Mouse (Mus musculus): ENCODE results near the gene Fcgrt.
A peak's percentile ranks its signal among the peaks of the same experiment; 100 is the strongest.
"Not testable (repeated sequence)": the region's sequence is repeated elsewhere in the genome, so short reads cannot be mapped to it uniquely, and the experiment has no call there.

Fcgrt gene

DNA sequence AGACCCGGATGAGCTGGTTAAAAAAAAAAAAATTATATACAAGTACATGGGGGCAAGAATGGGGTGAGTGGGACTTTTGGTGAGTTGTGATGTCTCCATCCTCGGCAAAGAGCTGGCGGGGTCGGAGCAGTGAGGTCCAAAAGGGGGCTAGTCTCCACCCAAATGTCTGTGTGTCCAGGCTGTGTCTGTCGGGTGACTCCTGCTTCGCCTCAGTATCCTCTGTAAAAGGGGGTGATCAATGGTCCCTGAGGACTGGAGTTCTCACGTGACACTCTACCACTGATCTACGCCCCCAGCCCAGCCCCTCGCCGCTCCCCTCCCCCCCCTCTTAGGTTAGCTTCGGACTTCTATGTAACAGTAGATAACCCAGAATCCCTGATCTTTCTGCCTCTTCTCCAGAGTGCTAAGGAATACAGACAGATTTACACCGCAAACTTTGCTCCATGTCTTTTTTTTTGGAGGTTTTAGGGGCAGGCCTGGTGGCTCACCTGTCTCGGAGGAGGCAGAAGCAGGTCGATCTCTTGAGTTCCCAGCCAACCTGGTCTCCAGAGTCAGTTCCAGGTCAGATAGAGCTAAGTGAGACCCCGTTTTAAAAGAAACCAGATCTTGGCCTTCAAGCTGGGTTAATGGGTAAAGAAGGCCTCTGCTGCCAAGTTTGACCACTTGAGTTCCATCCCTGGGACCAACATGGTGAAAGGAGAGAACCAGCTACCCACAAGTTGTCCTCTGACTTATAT is 26.3 kb upstream of the Fcgrt start:
- no peak for DNase-seq (ENCODE audit: low spot score in 2 of 2)

- DNase-seq (ENCODE audit: low spot score in 2 of 2) = peak in 1 of 2 experiments; percentile 60
Measured at GRCm38 (mm10) chr7:45129318-45129717, 25.7 kb upstream of the Fcgrt start.

GRCm38 (mm10) chr7:45128624-45129246 is 25.1 kb upstream of the Fcgrt start, which contains the start of gene Rpl13a:
TSS of gene Rpl13a (minus strand) at chr7:45128761.
- peak; percentile 100 for DNase-seq (ENCODE audit: low spot score in 2 of 2)

DNA sequence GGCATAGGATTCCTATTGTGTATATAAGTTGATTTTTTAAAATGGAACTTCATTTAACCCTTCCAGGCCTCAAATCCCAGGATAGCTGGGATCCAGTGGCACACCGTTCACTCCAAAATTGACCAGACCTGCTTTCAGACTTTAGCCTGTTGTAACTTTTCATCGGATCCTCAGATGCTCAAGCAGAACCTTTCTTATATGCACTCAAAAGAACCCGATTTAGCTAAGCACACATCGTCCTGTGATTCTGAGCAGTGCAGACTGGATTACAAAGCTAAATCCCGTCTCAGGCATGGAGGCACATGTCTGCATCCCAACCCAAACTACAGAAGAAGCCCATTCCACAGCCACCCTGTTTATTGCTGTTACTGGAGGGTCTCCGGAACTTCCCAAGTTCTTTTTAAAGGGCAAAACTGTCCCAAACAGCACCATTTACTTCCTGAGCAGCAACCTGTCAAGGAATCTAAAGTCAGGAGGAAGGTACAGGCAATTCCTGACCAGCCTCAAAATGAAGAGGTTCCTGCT is 24.1 kb upstream of the Fcgrt start:
- no peak for DNase-seq (ENCODE audit: low spot score in 2 of 2)

DNA sequence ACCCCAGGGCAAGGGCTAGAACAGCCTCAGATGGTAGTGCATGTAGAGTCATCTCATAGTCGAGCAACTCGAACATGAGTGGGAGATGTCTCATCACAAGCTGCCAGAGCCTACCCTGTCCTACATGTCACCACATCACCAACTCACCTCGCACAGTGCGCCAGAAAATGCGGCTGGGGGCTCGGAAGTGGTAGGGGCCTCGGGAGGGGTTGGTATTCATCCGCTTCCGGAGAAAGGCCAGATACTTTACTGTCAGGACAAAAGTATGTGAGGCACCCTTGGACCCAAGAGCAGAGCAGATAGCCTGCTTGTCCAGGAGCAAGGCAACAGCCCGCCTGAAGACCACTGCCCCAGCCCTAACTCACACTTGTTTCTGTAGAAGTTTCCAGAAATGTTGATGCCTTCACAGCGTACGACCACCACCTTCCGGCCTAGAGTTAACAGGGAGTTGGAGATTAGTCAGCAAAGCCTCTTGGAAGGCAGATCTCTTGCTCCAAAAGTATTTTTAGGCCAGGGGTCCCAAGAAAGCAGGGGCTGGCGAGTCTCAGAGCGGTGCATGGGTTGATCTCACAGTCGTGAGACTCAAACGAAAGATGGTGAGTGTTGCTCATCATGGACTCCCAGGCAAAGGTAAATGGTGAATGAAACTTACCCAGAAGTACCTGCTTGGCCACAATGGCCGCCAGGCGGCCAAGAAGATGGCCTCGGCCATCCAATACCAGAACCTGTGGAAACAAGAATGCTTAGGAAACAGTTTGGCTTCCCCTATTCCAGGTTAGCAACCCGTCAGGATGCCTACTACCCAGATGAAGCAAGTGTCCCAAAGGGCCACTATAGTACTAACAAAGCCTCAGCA is 23.4 kb upstream of the Fcgrt start:
- no peak for DNase-seq (ENCODE audit: low spot score in 2 of 2)

DNA sequence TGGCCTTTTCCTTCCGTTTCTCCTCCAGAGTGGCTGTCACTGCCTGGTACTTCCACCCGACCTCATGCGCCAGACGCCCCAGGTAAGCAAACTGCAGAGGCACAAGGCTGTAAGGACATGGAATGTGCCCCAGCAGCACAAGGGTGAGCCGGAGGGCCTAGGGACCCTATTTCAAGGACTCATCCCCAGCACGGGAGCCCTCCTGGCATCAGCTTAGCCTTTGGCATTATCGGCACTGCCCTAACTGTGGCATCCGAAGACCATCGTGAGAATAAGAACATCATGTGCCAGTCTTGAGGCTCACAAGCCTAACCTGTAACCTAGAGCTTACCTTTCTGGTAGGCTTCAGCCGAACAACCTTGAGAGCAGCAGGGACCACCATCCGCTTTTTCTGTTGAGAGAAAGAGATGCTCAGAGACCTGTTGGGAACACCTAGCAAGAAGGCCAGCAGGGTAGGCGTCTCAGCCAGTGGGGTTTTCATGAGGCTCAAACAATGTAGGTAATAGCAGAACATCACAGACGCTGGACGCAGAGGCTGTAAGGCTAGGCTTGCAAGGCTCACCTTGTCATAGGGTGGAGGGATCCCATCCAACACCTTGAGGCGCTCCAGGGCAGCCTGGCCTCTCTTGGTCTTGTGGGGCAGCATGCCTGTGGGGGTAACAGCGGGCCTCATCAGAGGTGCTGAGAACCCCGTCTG is 22.6 kb upstream of the Fcgrt start:
- no peak for DNase-seq (ENCODE audit: low spot score in 2 of 2)

DNA sequence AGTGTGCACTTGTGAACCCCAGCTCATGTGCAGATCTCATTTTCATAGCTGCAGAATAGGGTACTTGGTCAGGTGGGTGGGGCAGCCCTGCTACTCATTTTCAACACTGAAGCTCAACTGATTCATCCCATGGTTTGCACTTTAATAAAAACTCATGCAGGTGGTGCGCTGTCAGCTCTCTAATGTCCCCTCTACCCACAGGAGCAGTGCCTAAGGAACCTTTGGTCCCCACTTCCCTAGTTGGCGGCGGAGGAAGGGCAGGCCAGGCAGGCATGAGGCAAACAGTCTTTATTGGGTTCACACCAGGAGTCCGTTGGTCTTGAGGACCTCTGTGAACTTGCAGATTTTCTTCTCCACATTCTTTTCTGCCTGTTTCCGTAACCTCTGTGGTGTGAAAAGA is 22.0 kb upstream of the Fcgrt start:
- DNase-seq (ENCODE audit: low spot score in 2 of 2) = not testable (repeated sequence)

GRCm38 (mm10) chr7:45125144-45125600 is 21.5 kb upstream of the Fcgrt start:
- DNase-seq (ENCODE audit: low spot score in 2 of 2) = no peak

- DNase-seq (ENCODE audit: low spot score in 2 of 2) = peak; percentile 99
Measured at GRCm38 (mm10) chr7:45124224-45125143, 20.8 kb upstream of the Fcgrt start, which contains the start of gene Rps11. TSS of gene Rps11 (minus strand) at chr7:45124439.

DNA sequence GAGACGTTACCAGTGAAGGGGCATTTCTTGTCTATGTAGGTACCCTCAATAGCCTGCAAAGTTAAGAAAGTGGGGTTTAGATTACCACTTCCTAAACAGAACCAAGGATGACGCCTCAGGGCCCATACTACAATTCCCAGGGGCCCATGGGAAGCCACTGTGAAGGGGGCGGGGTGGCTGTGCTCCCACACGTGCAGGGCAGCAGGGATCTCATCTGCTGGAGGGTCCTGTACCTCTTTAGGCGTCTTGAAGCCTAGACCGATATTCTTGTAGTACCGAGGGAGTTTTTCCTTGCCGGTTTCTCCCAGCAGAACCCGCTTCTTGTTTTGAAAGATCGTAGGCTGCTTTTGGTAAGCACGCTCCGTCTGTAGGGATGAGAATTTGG is 19.5 kb upstream of the Fcgrt start:
- DNase-seq (ENCODE audit: low spot score in 2 of 2) = no peak

DNA sequence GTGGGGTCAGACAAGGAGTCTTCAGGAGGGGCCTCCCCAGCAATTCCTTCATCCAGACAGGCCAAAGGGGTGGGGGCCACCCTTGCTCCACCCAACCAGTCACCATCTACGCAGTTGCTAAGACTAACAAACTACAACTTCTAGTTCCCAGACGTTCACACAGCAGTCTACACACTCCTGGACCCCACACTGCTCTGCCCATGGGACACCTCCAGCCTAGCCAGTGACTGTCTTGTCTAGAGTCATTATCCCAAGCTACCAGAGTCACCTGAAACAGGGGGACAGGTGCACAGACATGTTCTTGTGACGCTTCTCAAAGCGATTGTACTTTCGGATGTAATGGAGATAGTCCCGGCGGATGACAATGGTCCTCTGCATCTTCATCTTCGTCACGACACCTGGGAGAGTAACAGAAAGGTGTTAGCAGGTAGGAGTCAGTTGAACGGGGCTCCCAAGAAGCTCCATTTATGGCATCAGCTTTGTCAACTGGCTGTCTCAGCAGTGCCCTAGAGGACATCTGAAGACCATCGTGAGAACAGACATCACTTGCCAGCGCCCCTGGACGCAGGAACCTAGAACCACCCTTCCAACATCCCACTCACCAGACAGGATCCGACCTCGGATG is 19.0 kb upstream of the Fcgrt start:
- no peak for DNase-seq (ENCODE audit: low spot score in 2 of 2)

GRCm38 (mm10) chr7:45121966-45122365 is 18.3 kb upstream of the Fcgrt start:
- no peak for DNase-seq (ENCODE audit: low spot score in 2 of 2)

- peak; percentile 71 to 87 for DNase-seq (ENCODE audit: low spot score in 2 of 2)
Measured at GRCm38 (mm10) chr7:45121404-45121803, 17.8 kb upstream of the Fcgrt start.

DNA sequence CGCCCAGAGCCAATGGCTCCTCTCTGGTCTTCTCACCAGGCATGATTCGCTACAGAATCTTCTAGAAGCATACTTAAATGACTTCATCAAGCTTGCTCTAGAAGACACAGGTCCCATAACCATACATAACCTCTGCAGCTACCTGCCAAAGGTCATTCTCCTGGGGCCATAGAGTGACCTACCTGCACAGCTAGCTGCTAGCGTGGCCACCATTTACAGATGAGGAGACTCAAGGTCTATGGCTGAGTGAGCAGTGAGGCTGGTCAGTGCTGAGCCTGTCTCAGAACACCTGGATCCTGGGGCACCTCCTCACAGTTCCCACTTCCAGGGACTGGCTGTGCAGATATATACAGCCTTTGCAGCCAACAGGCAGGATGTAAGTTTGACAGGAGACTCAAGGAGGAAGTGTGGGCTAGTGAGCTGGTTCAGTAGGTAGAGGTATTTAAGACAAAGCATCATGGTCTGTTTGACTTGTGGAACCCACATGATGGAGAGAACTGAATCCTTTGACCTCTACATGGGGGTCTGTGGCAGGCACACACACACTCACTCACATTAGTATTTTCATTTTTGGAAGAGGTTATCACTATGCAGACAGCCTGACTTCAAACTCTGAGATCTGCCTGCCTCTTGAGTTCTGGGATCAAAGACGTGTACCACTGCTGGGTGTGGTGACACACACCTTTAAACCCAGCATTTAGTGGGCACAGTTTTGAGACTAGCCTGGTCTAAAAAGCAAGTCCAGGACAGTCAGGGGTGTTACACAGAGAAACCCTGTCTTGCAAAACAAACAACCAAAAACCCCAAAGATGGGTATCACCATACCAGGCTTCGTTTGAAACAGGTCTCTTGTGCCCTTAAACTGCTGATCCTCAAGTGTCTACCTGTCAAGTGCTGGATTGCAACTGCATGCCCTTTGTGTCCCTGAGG is 16.4 kb upstream of the Fcgrt start:
- no peak for DNase-seq (ENCODE audit: low spot score in 2 of 2)

DNA sequence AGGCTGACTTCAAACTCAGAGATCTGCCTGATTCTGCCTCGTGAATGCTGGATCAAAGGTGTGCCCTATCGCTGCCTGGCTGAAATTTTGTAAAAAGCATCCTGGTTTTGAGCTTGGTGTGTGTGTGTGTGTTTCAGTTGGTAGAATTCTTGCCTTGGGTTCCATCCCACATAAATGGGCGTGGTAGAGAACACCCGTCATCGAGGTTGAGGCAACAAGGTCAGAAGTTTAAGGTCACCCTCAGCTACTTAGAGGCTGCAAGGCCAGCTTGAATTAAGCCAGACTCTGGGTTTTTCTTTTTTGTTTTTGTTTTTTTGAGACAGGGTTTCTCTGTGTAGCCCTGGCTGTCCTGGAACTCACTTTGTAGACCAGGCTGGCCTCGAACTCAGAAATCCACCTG is 14.7 kb upstream of the Fcgrt start:
- no peak for DNase-seq (ENCODE audit: low spot score in 2 of 2)

GRCm38 (mm10) chr7:45117566-45117965 is 13.9 kb upstream of the Fcgrt start:
- DNase-seq (ENCODE audit: low spot score in 2 of 2) = no peak

- DNase-seq (ENCODE audit: low spot score in 2 of 2) = no peak
Measured at GRCm38 (mm10) chr7:45113476-45113875, 9.8 kb upstream of the Fcgrt start.

- DNase-seq (ENCODE audit: low spot score in 2 of 2) = no peak
Measured at GRCm38 (mm10) chr7:45112529-45112928, 8.9 kb upstream of the Fcgrt start.

GRCm38 (mm10) chr7:45111940-45112339 is 8.3 kb upstream of the Fcgrt start:
- no peak for DNase-seq (ENCODE audit: low spot score in 2 of 2)

Data from heart, adult 9 months (tissue).